Mouse (Mus musculus): ENCODE data around the gene Bcl2.

Gene Bcl2

DNA sequence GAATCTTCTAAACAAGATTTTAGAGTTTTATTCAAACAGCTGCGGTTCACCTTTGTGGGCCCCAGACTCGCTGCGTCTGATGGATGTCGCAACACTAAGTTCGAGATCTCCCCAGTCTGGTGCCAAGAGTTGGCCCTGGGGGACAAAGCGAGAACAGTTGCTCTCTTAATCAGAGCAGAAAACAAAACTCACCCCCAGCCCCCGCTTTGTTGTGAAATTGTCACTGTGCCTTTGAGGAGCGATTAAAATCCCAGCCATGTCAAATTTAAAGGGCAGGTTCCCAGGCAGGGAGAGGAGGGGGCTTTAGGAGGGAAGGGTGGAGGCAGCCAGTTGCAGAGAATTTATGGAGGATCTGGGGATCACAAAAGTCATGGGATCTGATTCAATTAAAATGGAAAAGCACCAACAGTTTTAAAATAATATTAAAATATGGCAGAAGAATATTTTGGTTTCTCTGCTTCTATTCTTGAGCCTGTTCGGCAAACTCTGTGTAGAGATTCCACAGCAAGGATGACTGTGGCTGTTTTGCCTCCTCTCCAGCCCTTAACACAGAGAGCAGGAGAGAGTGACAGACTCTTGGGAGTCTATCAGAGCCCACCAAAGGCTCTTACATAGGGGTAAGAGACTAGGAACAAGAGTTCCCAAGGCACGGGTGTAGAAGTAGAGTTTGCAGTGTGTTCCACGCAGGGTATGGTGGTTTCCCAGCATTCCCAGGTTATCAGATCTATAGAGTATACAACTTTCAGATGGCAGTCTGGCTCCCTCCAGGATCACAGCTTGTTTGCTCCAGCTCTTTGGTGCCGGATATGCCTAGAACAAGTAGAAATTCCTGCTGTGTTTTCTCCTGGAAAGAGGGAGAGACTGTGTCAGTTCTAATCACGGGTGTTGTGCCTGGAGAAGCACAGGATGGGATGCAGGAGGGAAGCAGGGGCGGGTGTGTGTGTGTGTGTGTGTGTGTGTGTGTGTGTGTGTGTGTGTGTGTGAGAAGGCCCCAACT lies 130.5 kb downstream of the Bcl2 start:
- DNase-seq, result no peak

GRCm38 (mm10) chr1:106582810-106583209 lies 131.3 kb downstream of the Bcl2 start:
- DNase-seq, result no peak

- no peak for DNase-seq
Measured at GRCm38 (mm10) chr1:106581812-106582211, 132.3 kb downstream of the Bcl2 start.

DNA sequence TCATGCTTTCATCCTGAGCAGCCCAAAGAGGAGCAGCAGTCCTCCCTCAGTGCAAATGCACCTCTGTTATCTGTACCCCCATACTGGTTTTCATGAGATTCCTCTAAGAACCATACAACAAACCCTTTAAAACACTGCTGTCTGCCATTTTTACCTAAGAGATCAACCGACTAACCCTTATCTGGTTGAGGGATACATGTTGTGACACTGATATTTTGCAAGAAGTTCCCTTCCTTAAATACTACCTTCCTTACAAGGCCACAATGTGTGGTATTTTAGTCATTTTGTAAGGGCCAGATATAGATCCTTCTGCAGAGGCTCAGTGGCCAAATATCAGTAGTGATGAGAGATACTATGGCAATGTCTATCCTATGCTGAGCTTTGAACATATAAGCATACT lies 134.3 kb downstream of the Bcl2 start:
- DNase-seq, result no peak

DNA sequence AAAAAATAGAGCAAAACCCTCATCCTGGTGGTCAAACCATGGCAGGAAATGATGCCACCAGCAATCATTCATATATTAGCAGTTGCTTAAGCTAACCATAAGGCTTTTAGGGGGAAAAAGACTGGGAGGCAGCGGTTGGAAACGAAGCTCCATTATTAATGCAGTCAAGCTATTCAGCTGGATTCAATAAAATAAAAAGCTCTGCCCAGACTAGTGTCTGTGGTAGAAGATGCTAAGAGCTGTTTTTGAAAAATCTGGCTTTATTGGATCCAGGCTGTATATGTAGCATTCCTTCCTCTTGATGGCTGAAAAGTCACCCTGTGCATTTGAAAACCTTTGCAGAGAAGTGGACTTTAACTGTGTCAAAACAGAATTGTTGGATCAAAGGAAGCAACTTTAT lies 141.6 kb downstream of the Bcl2 start:
- DNase-seq, result no peak

DNA sequence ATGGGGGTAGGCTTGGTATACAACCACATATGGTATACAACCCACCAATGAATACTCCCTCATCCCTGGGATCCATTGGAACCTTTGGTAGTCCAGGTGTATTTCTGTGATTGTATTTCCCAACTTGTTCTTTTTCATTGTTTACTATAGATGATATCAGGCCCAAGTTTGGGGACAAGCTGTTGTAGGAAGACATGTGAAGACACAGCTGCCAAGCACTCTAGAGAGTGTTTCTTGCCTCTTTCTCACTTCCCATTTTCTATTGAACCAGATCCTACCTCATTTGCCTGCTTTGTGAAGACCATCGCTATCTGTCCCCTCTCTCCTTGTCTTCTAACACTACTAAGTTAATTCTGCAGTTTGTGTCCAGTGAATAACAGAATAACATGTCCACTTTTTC lies 143.2 kb downstream of the Bcl2 start:
- no peak for DNase-seq

DNA sequence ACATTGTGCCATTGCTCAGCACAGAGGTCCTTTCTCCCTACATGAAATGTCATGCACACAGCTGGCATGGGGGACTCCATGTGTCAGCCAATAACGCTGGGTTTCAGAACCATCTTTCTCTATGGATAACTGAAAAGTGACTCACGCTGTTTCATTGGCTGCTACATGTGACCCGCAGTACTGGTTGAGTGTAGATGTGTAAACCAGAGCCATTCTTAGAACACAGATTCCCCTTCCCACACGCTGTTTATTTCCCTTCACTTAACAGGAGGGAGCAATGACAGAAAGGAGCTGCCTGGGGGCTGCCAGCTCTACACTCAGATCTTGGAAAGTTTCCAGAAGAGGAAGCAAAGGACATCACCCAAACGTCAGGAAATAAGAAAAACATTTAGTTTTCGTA lies 143.7 kb downstream of the Bcl2 start:
- peak; percentile 12 for DNase-seq

DNA sequence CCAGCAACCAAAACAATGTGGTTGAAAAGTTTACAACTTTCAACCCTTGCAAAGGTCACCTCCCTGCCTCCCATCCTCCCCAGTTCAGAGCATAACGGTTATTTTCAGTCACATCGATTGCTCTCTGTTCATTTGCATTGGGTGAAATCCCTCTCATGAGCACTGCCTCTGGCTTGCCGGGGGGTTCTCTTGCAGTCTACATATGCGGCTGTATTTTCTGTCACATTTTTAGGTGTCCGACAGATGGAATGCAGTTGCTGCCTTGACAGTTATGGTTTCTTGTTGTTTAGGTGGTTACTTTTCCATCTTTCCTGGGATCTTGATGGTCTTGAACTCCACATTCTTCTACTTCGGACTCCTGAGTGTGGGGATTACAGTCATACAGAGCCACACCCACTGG lies 144.4 kb downstream of the Bcl2 start:
- no peak for DNase-seq

- no peak for DNase-seq
Measured at GRCm38 (mm10) chr1:106568868-106569267, 145.2 kb downstream of the Bcl2 start.

DNA sequence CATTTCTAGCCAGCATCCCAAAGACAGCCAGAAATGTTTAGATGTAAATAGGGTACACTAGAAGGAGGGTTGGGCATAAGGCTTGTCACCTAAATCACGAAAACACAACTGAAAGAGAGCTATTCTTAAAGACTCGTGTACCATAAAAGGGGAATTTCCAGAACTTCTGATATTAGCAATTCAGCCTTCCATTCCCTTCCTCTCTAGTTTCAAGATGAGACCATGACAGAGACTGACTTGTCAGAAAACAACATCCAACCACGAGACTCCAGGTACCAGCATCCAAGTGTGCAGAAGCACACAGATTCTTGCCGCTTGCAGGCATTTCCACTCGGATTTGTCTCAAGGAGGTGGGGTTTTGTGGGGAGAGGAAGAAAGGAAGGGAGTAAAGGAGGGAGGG lies 146.6 kb downstream of the Bcl2 start:
- no peak for DNase-seq

- no peak for DNase-seq
Measured at GRCm38 (mm10) chr1:106566120-106567086, 147.7 kb downstream of the Bcl2 start.

DNA sequence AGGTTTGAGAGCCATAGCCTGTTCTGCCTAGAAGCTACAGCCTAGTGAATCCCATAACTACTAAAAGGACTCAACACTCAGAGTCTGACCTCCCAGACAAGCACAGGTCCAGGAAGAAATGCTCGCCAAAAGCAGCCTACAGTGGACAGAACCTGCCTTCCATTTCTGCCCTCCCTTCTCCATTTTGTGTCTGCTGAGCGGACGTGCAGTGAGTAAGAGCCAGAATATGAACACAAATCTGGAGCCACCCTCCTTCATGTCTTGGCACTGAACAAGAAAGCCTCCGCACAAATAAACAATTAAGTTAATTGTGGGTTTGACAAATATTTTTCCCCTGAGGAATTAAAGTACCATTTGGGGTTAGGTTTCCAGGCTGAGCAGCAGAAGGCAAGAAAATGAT lies 148.8 kb downstream of the Bcl2 start:
- no peak for DNase-seq

GRCm38 (mm10) chr1:106564436-106564835 lies 149.6 kb downstream of the Bcl2 start:
- no peak for DNase-seq

DNA sequence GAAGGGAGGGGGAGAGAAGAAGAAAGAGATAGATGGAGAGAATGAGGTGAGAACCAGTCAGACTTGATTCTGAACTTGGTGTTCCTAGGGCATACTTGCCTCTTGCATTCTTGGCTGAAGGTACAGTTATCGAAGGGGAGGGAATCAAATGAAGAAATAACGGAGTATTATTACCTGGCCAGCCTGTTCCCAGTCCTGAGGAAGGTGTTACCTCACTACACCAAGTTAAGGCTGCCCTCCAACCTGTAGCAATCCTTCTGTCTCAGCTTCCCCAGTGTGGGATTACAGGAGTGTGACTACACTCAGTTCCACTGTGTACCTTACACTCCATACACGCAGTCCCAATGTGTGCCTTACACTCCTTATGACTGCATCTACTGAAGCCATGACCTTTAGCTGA lies 151.3 kb downstream of the Bcl2 start:
- no peak for DNase-seq

- no peak for DNase-seq
Measured at GRCm38 (mm10) chr1:106561085-106561760, 152.9 kb downstream of the Bcl2 start.

GRCm38 (mm10) chr1:106560105-106560504 lies 154.0 kb downstream of the Bcl2 start:
- DNase-seq, result no peak

GRCm38 (mm10) chr1:106559116-106559605 lies 154.9 kb downstream of the Bcl2 start:
- no peak for DNase-seq

DNA sequence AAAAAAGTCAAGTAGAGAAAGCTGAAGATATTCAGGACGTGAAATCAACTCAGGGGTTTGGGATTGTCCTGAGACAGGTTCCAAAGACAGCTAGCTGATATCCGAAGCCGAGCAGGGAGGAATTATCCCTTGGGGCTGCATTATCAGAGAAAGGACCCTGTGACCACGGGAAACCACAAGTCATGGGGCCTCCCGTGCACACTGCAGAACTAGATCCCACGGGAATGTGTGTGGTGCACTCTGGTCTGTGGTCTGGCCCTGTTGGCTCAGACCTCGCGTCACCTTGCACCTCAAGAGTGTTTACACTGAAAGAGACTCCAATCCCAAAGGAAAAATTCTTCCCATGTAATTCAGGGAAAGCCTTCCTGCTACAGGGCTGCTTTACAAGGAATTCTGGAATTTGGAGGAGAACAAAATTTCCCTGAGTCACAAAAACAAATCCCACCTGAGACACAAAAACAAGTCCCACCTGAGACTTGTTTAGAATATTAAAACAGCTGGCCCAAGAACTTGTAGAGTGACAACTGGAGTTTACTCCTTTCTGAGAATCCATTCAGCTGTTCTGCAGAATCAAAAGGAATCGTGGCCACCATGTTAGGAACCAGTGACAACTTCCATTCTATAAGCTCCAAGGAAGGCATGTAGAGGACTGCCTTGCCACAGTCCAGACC lies 158.4 kb downstream of the Bcl2 start:
- DNase-seq, result no peak

GRCm38 (mm10) chr1:106553846-106554802 lies 159.9 kb downstream of the Bcl2 start:
- DNase-seq, result no peak

DNA sequence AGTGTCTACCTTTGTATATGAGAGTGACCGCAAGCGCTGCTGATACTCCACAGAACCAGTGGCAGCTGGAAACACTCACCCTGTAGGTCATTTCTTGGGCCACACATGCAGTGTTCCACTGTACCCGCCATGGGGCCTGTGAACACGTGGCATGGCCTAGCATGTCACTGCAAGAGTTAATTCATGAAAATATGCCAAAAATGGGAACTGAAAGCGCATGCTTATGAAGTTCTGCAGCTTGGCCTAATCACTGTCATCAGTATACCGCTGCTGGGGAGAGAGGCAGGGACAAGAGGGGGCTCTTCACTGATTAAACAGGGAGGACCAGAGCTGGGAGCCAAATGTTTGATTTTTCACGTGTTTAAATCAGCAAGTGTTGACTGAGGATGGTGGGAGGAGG lies 161.2 kb downstream of the Bcl2 start:
- DNase-seq, result no peak

DNA sequence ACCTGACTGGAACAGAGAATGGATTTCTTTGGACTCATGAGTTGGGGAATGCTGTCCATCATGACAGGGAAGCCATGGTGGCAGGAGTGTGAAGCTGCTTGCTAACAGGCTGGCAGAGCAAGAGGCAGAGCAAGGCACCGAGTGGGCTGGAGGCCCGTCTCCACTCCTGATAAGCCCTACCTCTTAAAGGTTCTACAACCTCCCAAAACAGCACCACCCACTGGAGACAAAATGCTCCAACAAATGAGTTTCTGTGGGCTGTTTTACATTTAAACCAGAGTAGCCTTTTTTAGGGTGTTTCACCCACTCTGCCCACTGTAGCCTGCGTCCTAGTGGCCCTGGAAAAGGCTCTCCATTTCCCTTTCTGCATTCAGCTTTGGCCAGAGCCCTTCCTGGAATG lies 163.5 kb downstream of the Bcl2 start:
- no peak for DNase-seq
